Mouse (Mus musculus) adrenal gland, adult (tissue): ENCODE results near the gene Agl.

Source experiments
- DNase-seq, 2 experiments: peaks; one replicate each; pipeline ENCODE4 v3.0.0; 2022 to 2023; ENCODE audit warnings: low spot score in 1 of 2; ENCODE audit not compliant: inconsistent age in 2 of 2

The Agl gene

GRCm38 (mm10) chr3:116698786-116699185 lies 109.2 kb downstream of the Agl start:
- peak in 1 of 2 experiments; percentile 38 for DNase-seq

- DNase-seq = no peak
Observed at GRCm38 (mm10) chr3:116695666-116695985, 112.3 kb downstream of the Agl start.

- DNase-seq = no peak
Observed at GRCm38 (mm10) chr3:116694955-116695665, 112.9 kb downstream of the Agl start.

GRCm38 (mm10) chr3:116694312-116694711 lies 113.7 kb downstream of the Agl start:
- no peak for DNase-seq
